Mouse (Mus musculus) forebrain, embryonic 13.5 days (tissue): ENCODE data around the gene Ppara. TPM values are rescaled to one million over a fixed set of nuclear protein-coding genes. Genes with fewer than 3 reads are reported as not detected.

Source experiments
- ATAC-seq: fragments of 200-750 bp; cut with Nextera tagmentation; 2 replicates; pipeline ENCODE4 v1.8.0; 2017
- H3K27ac ChIP-seq: fragments of 300-500 bp; sonication (generic); 2 replicates; pipeline ENCODE4 v1.5.1; 2015; ENCODE audit warnings: inconsistent platforms, mild to moderate bottlenecking, moderate library complexity
- H3K27me3 ChIP-seq: fragments of 300-500 bp; sonication (generic); 2 replicates; pipeline ENCODE4 v1.6.1; 2015; ENCODE audit warnings: mild to moderate bottlenecking, inconsistent platforms
- H3K36me3 ChIP-seq: fragments of 300-500 bp; sonication (generic); 2 replicates; pipeline ENCODE4 v1.6.1; 2015; ENCODE audit warnings: mild to moderate bottlenecking, inconsistent platforms; ENCODE audit not compliant: poor library complexity, severe bottlenecking
- H3K4me1 ChIP-seq: fragments of 300-500 bp; sonication (generic); 2 replicates; pipeline ENCODE4 v1.6.1; 2015; ENCODE audit warnings: inconsistent platforms
- H3K4me2 ChIP-seq: fragments of 300-500 bp; sonication (generic); 2 replicates; pipeline ENCODE4 v1.6.1; 2015; ENCODE audit warnings: inconsistent platforms, mild to moderate bottlenecking, moderate library complexity
- H3K4me3 ChIP-seq: fragments of 300-500 bp; sonication (generic); 2 replicates; pipeline ENCODE4 v1.5.1; 2015; ENCODE audit warnings: mild to moderate bottlenecking, inconsistent platforms
- H3K9ac ChIP-seq: fragments of 300-500 bp; sonication (generic); 2 replicates; pipeline ENCODE4 v1.6.1; 2015; ENCODE audit warnings: mild to moderate bottlenecking, inconsistent platforms
- H3K9me3 ChIP-seq: fragments of 300-500 bp; sonication (generic); replicated peaks from 2 replicates; pipeline ENCODE4 v1.6.1; 2016; ENCODE audit warnings: inconsistent platforms
- WGBS: fragments of 180-500 bp; shearing (Covaris S2); methylation state at CpG from one replicate; pipeline ENCODE4 v1.1.7; 2015; 5-methylcytosine and 5-hydroxymethylcytosine counted together
- polyA plus RNA-seq: library from polyadenylated mRNA; unstranded; fragments of >200 nt; fragmentation: Nextera tagmentation; extraction: Ambion mirVana; gene quantifications from 2 replicates; pipeline ENCODE4 v1.2.1, GENCODE M21; 2015

Gene Ppara
- polyA plus RNA-seq, 1 experiment from 2014 or later: 0.63 TPM

GRCm38 (mm10) chr15:85749141-85749540, 14.4 kb downstream of the Ppara start:
- no peak overlapping the region for H3K4me3 ChIP-seq
- no peak for ATAC-seq

DNA sequence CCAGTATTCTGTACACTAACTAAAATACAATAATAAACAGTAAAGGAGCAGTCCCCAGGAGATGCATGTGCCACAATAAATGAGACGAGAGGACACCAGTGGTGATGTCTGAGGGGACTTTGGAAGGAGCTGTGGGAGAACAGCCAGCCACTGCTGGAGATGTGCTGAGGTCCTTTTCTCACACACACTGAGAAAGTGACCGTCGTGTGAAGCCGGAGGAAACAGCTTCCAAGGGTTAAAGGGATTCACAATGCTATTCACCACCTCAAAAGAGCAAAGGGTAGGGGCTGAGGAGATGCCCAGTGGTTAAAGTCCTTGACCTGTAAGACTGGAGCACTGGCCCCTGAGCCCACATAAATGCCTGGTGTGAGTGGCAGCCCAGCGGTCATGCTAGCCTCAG, 15.3 kb downstream of the Ppara start:
- no peaks in the 10 kb centered on the region for H3K27me3 ChIP-seq
- 91% methylated on average over 5 of the region's 5 CpGs for WGBS
- H3K36me3 ChIP-seq: no peaks in the 10 kb centered on the region
- H3K27ac ChIP-seq: no peak overlapping the region
- no peak overlapping the region for H3K9ac ChIP-seq
- H3K4me1 ChIP-seq: no peaks in the 10 kb centered on the region
- H3K4me2 ChIP-seq: no peak overlapping the region
- no peaks in the 10 kb centered on the region for H3K9me3 ChIP-seq
- no peak for ATAC-seq
- no peak overlapping the region for H3K4me3 ChIP-seq

More at GRCm38 (mm10) chr15:85749141-85749540, 14.4 kb downstream of the Ppara start:
- WGBS: 96% methylated on average over 9 of the region's 9 CpGs
- H3K27me3 ChIP-seq: no peaks in the 10 kb centered on the region
- H3K4me2 ChIP-seq: no peak overlapping the region
- H3K9ac ChIP-seq: no peak overlapping the region
- no peaks in the 10 kb centered on the region for H3K4me1 ChIP-seq
- H3K36me3 ChIP-seq: no peaks in the 10 kb centered on the region
- H3K27ac ChIP-seq: no peak overlapping the region
- H3K9me3 ChIP-seq: no peaks in the 10 kb centered on the region

DNA sequence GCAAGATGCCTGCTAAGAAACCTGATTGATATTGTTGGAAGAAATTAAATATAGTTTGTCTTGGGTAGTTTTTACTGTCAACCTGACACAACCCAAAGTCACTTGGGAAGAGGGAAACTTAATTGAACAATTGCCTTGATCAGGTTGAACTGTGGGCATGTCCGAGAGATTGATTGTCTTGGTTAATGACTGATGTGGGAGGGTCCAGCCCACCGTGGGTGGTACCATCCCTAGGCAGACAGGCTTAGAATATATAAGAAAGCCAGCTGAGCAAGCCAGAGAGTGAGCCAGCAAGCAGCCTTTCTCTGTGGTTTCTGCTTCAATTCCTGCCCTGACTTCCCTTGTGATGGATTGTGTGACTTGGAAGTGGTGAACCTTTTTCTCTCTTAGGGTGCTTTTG, 17.9 kb downstream of the Ppara start:
- 74% methylated on average over 2 of the region's 2 CpGs for WGBS
- no peak overlapping the region for H3K4me3 ChIP-seq
- no peaks in the 10 kb centered on the region for H3K4me1 ChIP-seq
- no peak for ATAC-seq
- no peak overlapping the region for H3K4me2 ChIP-seq
- H3K9ac ChIP-seq: no peak overlapping the region
- no peaks in the 10 kb centered on the region for H3K36me3 ChIP-seq
- H3K27me3 ChIP-seq: no peaks in the 10 kb centered on the region
- peaks cover 3% of the 10 kb centered on the region for H3K9me3 ChIP-seq
- H3K27ac ChIP-seq: no peak overlapping the region

DNA sequence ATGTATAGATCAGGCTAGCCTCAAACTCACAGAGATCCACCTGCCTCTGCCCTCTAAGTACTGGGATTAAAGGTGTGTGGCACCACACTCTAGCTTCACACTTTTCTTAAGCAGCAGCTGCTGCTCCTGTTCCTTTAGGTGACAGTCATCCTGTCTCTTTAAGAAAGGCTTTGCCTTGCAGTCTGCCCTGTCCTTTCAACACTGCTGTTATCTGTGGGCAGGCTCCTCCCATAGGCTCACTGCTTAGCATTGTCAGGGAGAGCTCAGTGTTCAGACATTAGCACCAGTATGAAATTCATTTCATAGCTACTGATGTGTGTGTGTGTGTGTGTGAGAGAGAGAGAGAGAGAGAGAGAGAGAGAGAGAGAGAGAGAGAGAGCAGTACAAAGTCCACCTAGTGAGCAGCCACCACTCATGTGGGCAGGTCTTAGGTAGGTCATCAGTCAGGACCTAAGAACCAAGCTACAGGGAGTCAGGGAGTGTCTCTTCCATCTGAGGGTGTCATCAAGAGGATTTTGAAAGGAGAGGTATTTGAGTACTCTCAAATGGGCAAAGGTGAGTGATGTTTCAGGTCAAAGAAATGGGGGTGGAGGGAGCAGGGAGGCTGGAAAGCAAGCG, 19.4 kb downstream of the Ppara start:
- no peak for ATAC-seq

GRCm38 (mm10) chr15:85755214-85755613, 20.4 kb downstream of the Ppara start:
- Histone ChIP-seq H3K4me3 (no peak overlapping the region), H3K27me3 (no peaks in the 10 kb centered on the region), H3K9ac (no peak overlapping the region), H3K4me1 (no peaks in the 10 kb centered on the region), H3K4me2 (no peak overlapping the region), H3K36me3 (no peaks in the 10 kb centered on the region), H3K27ac (no peak overlapping the region), H3K9me3 (peaks cover 9% of the 10 kb centered on the region)
- WGBS: 76% methylated on average over 6 of the region's 6 CpGs
- ATAC-seq: no peak

More for the DNA sequence above, 19.4 kb downstream of the Ppara start:
- Histone ChIP-seq H3K27ac (no peak overlapping the region), H3K4me3 (no peak overlapping the region), H3K4me1 (no peaks in the 10 kb centered on the region), H3K4me2 (no peak overlapping the region), H3K9me3 (peaks cover 9% of the 10 kb centered on the region), H3K36me3 (no peaks in the 10 kb centered on the region), H3K27me3 (no peaks in the 10 kb centered on the region), H3K9ac (no peak overlapping the region)
- WGBS: 97% methylated on average over 1 of the region's 1 CpGs

DNA sequence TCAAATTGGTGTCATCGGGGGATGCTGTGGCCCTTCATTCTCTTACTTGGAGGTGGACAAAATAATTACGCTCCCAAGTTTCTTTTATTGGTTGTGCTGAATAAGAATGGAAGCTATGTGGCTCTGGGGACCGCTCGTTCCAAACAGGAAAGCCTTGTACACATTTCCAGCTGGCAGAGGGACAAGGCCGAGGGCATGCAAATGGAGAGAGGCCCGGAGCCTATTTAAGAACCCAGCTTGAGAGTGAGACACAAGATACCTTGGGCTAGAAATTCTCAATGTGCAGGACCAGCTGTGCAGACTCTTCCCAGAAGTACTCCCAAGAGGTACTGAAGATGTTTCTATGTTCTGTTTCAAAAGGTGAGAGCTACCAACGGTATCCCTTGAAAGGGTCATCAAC, 21.8 kb downstream of the Ppara start:
- Histone ChIP-seq H3K4me2 (no peak overlapping the region), H3K27me3 (no peaks in the 10 kb centered on the region), H3K36me3 (no peaks in the 10 kb centered on the region), H3K9me3 (peaks cover 9% of the 10 kb centered on the region), H3K4me3 (no peak overlapping the region), H3K27ac (no peak overlapping the region), H3K4me1 (no peaks in the 10 kb centered on the region), H3K9ac (no peak overlapping the region)
- no peak for ATAC-seq
- 86% methylated on average over 7 of the region's 7 CpGs for WGBS

GRCm38 (mm10) chr15:85757768-85758167, 23.0 kb downstream of the Ppara start:
- H3K4me1 ChIP-seq: no peaks in the 10 kb centered on the region
- no peak for ATAC-seq
- H3K36me3 ChIP-seq: no peaks in the 10 kb centered on the region
- H3K4me3 ChIP-seq: no peak overlapping the region
- no peak overlapping the region for H3K9ac ChIP-seq
- peaks cover 9% of the 10 kb centered on the region for H3K9me3 ChIP-seq
- no peak overlapping the region for H3K4me2 ChIP-seq
- 89% methylated on average over 3 of the region's 3 CpGs for WGBS
- H3K27ac ChIP-seq: no peak overlapping the region
- H3K27me3 ChIP-seq: no peaks in the 10 kb centered on the region

DNA sequence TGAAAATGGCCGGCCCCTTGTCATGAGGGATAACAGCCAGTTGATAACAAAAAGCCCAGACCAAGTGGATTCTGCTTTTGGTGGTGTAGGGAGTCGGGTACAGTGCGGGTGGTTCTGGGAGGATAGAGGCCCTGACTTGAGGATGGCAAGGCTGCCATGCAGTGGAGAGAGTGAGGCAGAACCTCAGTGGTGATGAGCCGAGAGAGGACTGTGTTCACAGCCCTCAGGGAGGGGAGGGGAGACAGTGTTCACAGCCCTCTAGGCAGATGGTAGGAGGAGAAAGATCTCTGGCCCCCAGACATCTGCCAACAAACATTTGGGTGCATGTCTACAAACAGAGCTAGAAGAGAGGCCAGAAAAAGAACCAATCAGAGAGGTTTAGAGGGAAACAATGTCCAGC, 28.0 kb downstream of the Ppara start:
- Histone ChIP-seq H3K4me1 (no peaks in the 10 kb centered on the region), H3K36me3 (no peaks in the 10 kb centered on the region), H3K4me3 (no peak overlapping the region), H3K27me3 (no peaks in the 10 kb centered on the region), H3K9me3 (peaks cover 5% of the 10 kb centered on the region), H3K27ac (no peak overlapping the region), H3K9ac (no peak overlapping the region), H3K4me2 (no peak overlapping the region)
- no peak for ATAC-seq
- WGBS: 86% methylated on average over 4 of the region's 4 CpGs

DNA sequence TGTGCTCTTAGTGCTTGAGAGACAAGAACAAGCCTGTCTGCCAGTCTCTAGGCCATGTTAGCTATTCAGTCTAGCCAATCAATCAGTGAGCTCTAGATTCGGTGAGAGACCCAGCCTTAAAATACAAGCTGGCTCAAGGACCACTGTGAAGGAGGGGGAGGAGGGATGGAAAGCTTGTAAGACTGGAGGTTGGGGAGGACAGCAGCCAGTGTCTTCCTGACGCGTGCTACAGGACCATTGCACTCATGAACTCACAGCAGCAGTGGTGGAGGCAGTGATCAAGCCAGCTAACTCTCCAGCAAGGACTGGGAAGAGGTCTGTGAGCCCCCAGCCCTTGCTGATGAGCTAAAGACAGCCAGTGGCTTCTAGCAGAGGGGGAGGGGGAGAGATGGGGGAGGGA, 30.2 kb downstream of the Ppara start:
- 68% methylated on average over 3 of the region's 3 CpGs for WGBS
- H3K36me3 ChIP-seq: no peaks in the 10 kb centered on the region

DNA sequence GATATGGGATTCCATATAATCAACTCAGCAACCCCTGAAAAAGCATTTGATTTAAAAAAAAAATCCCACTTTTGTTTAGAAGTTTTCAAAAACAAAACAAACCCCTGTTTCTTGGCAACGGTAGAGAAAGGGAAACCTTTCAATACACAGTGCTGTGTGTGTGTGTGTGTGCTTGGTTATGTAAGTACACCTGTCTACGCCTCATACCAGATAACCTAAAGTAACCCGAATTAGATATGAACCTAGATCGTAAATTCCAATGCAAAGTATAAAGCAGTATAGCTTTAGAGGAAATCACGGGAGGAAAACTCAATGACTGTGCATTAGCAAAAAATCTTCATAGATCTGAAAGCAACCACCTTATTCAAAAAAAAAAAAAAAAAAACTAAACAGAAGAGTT, 31.9 kb downstream of the Ppara start:
- no peak for ATAC-seq
- no peaks in the 10 kb centered on the region for H3K4me1 ChIP-seq
- H3K4me2 ChIP-seq: no peak overlapping the region
- 93% methylated on average over 5 of the region's 5 CpGs for WGBS
- H3K27ac ChIP-seq: no peak overlapping the region
- H3K9ac ChIP-seq: no peak overlapping the region
- H3K27me3 ChIP-seq: no peaks in the 10 kb centered on the region
- no peak overlapping the region for H3K4me3 ChIP-seq
- no peaks in the 10 kb centered on the region for H3K9me3 ChIP-seq
- no peaks in the 10 kb centered on the region for H3K36me3 ChIP-seq

More for the DNA sequence above, 30.2 kb downstream of the Ppara start:
- no peaks in the 10 kb centered on the region for H3K4me1 ChIP-seq
- H3K27me3 ChIP-seq: no peaks in the 10 kb centered on the region
- no peak overlapping the region for H3K27ac ChIP-seq
- H3K9me3 ChIP-seq: no peaks in the 10 kb centered on the region
- H3K4me3 ChIP-seq: no peak overlapping the region
- no peak overlapping the region for H3K4me2 ChIP-seq
- no peak overlapping the region for H3K9ac ChIP-seq
- ATAC-seq: no peak

DNA sequence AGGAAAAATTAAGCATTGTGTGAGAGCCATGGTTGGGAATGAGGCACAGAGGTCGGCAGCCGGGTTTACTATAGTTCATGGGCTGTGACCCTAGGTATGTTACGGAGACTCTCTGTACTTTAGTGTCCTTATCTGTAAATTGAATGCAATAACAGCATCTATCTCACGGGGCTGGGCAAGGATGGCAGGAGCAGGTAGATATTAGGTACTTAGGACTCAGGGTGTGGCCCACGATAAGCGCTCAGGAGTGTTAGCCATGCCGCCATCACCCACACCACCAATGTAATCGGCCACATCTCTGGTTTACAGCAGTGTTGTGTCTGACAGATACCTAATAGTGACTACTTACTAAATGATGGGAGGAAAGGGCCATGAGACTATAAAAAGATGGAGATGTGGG, 34.2 kb downstream of the Ppara start:
- Histone ChIP-seq H3K9me3 (no peaks in the 10 kb centered on the region), H3K27ac (no peak overlapping the region), H3K4me3 (no peak overlapping the region), H3K4me1 (no peaks in the 10 kb centered on the region), H3K27me3 (no peaks in the 10 kb centered on the region), H3K9ac (no peak overlapping the region), H3K4me2 (no peak overlapping the region), H3K36me3 (no peaks in the 10 kb centered on the region)
- no peak for ATAC-seq
- WGBS: 92% methylated on average over 8 of the region's 8 CpGs

- no peak overlapping the region for H3K4me2 ChIP-seq
- H3K36me3 ChIP-seq: no peaks in the 10 kb centered on the region
- 85% methylated on average over 17 of the region's 17 CpGs for WGBS
- no peak overlapping the region for H3K27ac ChIP-seq
- ATAC-seq: no peak
- no peaks in the 10 kb centered on the region for H3K9me3 ChIP-seq
- H3K9ac ChIP-seq: no peak overlapping the region
- H3K4me3 ChIP-seq: no peak overlapping the region
- H3K4me1 ChIP-seq: no peaks in the 10 kb centered on the region
- no peaks in the 10 kb centered on the region for H3K27me3 ChIP-seq
Observed at GRCm38 (mm10) chr15:85771306-85772121, 36.7 kb downstream of the Ppara start.
